Mouse (Mus musculus) gastrocnemius, adult 2 months (tissue): ENCODE measurements at regions not wholly inside any gene's neighbourhood (a gene's known extent, or its start where the extent isn't known, plus 50 kb on each side); places are given as distances from the start of the nearest gene placed in this dataset.

Experiments
- DNase-seq: peaks from one replicate; pipeline ENCODE4 v3.0.0; 2022
- H3K27ac ChIP-seq: fragments of 200-600 bp; 2 replicates; pipeline ENCODE4 v1.8.1; 2022; ENCODE audit warnings: mild to moderate bottlenecking
- H3K4me3 ChIP-seq: fragments of 200-600 bp; 2 replicates; pipeline ENCODE4 v1.8.1; 2022; ENCODE audit warnings: mild to moderate bottlenecking, moderate library complexity
- CTCF ChIP-seq: fragments of 200-600 bp; IDR thresholded peaks from 2 replicates; pipeline ENCODE4 v1.8.1; 2022; ENCODE audit warnings: antibody characterized with exemption, mild to moderate bottlenecking, moderate library complexity
- intact Hi-C: fragments of 180-260 bp; cut with DNase I; formaldehyde crosslinking; loops from one replicate; pipeline ENCODE4 v1.15.1; 2025

- intact Hi-C loops, result no loop called here
- no peak for TF ChIP-seq CTCF
- peak overlapping the region; percentile 40; the same call in 1 of the 2 replicates for H3K4me3 ChIP-seq
- no peak for DNase-seq
- H3K27ac ChIP-seq, result no peak overlapping the region
Observed at GRCm38 (mm10) chr11:19475068-19475786, 448.9 kb upstream of the Spred2 start.

GRCm38 (mm10) chr11:19493089-19493756 lies 431.0 kb upstream of the Spred2 start:
- TF ChIP-seq CTCF, result no peak
- no peak for DNase-seq
- no peak overlapping the region for H3K27ac ChIP-seq
- H3K4me3 ChIP-seq, result no peak overlapping the region
- intact Hi-C loops, result no loop called here

- no peak for TF ChIP-seq CTCF
- Histone ChIP-seq H3K27ac (no peak overlapping the region), H3K4me3 (no peak overlapping the region)
- DNase-seq, result no peak
- intact Hi-C loops, result no loop called here
Observed at GRCm38 (mm10) chr11:19521721-19522120, 402.5 kb upstream of the Spred2 start.

GRCm38 (mm10) chr11:19523853-19524487 lies 400.2 kb upstream of the Spred2 start:
- Histone ChIP-seq H3K27ac (no peak overlapping the region), H3K4me3 (no peak overlapping the region)
- DNase-seq, result no peak
- intact Hi-C loops, result no loop called here
- TF ChIP-seq CTCF, result no peak

GRCm38 (mm10) chr11:19529126-19529525 lies 395.0 kb upstream of the Spred2 start:
- DNase-seq, result no peak
- Histone ChIP-seq H3K4me3 (no peak overlapping the region), H3K27ac (no peak overlapping the region)
- no peak for TF ChIP-seq CTCF
- intact Hi-C loops, result no loop called here

- Histone ChIP-seq H3K4me3 (no peak overlapping the region), H3K27ac (no peak overlapping the region)
- no peak for DNase-seq
- no peak for TF ChIP-seq CTCF
- intact Hi-C loops, result loop anchor here (5.0 kb wide), 1 partner anchor 658 kb away; no protein-coding TSS in a partner anchor
Observed at GRCm38 (mm10) chr11:19530652-19531051, 393.5 kb upstream of the Spred2 start.

GRCm38 (mm10) chr11:19531255-19532003 lies 392.7 kb upstream of the Spred2 start:
- Histone ChIP-seq H3K4me3 (no peak overlapping the region), H3K27ac (no peak overlapping the region)
- TF ChIP-seq CTCF, result no peak
- intact Hi-C loops, result loop anchor here (5.0 kb wide), 1 partner anchor 659 kb away; no protein-coding TSS in a partner anchor
- no peak for DNase-seq

- Histone ChIP-seq H3K4me3 (no peak overlapping the region), H3K27ac (no peak overlapping the region)
- no peak for DNase-seq
- TF ChIP-seq CTCF, result no peak
- intact Hi-C loops, result loop anchor here (5.0 kb wide), 1 partner anchor 661 kb away; no protein-coding TSS in a partner anchor
Observed at GRCm38 (mm10) chr11:19532867-19533266, 391.3 kb upstream of the Spred2 start.

- Histone ChIP-seq H3K27ac (no peak overlapping the region), H3K4me3 (no peak overlapping the region)
- DNase-seq, result peak; percentile 12
- TF ChIP-seq CTCF, result peak; percentile 26; the same call in 1 of the 2 replicates
- intact Hi-C loops, result loop anchor here (5.0 kb wide), 1 partner anchor 661 kb away; no protein-coding TSS in a partner anchor
Observed at GRCm38 (mm10) chr11:19533701-19534100, 390.5 kb upstream of the Spred2 start.

GRCm38 (mm10) chr11:19535215-19535614 lies 389.0 kb upstream of the Spred2 start:
- TF ChIP-seq CTCF, result peak; percentile 48
- no peak for DNase-seq
- Histone ChIP-seq H3K4me3 (no peak overlapping the region), H3K27ac (no peak overlapping the region)
- intact Hi-C loops, result loop anchor here (1.0 kb wide), 1 partner anchor 226 kb away; no protein-coding TSS in a partner anchor

- TF ChIP-seq CTCF, result no peak
- H3K4me3 ChIP-seq, result no peak overlapping the region
- intact Hi-C loops, result no loop called here
- no peak overlapping the region for H3K27ac ChIP-seq
- no peak for DNase-seq
Observed at GRCm38 (mm10) chr11:19546226-19546625, 377.9 kb upstream of the Spred2 start.

GRCm38 (mm10) chr11:19554316-19554946 lies 369.7 kb upstream of the Spred2 start:
- no peak overlapping the region for H3K4me3 ChIP-seq
- no peak for TF ChIP-seq CTCF
- intact Hi-C loops, result no loop called here
- no peak overlapping the region for H3K27ac ChIP-seq
- DNase-seq, result no peak
